Mouse (Mus musculus): Measurements from ENCODE around the gene Mrps30.

DNA sequence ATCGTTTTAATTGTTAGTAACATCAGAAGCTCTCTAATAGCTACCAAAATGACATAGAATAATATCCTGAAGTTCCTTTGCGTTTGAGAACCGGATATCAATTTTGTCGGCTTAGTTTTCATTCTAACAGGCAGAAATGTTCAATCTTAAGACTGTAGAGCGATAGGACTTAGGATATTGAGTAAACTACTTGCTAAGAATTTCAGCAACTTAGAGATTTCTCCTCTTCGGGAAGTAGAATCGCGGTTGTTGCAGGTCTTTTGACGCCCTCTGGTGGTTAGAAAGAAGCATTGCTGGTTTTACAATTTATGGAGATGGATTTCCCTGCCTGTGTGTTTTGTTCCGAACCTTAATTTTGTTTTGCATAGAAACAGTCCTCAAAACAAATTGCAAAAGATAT lies 36.8 kb downstream of the Mrps30 start:
- TF ChIP-seq CTCF (IDR thresholded peaks at IDR 0.05; ENCODE audit: low read depth) (peak; percentile 81), EP300 (IDR thresholded peaks at IDR 0.05; ENCODE audit: low read depth) (no peak)

Measured in heart, postnatal 0 days (tissue).